Mouse (Mus musculus) stomach, postnatal 0 days (tissue): ENCODE measurements around the gene Pias3.

Experiments
- CTCF ChIP-seq: IDR thresholded peaks from 2 replicates; pipeline ENCODE4 v1.5.1; 2016; ENCODE audit warnings: antibody characterized with exemption, low read depth, mild to moderate bottlenecking, moderate library complexity
- EP300 ChIP-seq: optimal IDR thresholded peaks from 2 replicates; pipeline ENCODE3; 2016; ENCODE audit warnings: antibody characterized with exemption

GRCm38 (mm10) chr3:96669727-96670468 lies 26.3 kb upstream of the Pias3 start, which contains the start of gene Ankrd35:
- TF ChIP-seq EP300, result no peak
- TF ChIP-seq CTCF, result peak; percentile 60
